Mouse (Mus musculus): ENCODE measurements around the gene Spata32. TPM values are rescaled to one million over a fixed set of nuclear protein-coding genes. Genes with fewer than 3 reads are reported as not detected.

Spata32 gene
- total RNA-seq, 2 experiments from 2014 or later: 1.6 to 2.0 TPM

GRCm38 (mm10) chr11:103181349-103181748 is 36.9 kb downstream of the Spata32 start:
- intact Hi-C loops (cut with DNase I): no loop called here
- DNase-seq (ENCODE audit: extremely low spot score in 1 of 2, low spot score in 2 of 2): no peak

DNA sequence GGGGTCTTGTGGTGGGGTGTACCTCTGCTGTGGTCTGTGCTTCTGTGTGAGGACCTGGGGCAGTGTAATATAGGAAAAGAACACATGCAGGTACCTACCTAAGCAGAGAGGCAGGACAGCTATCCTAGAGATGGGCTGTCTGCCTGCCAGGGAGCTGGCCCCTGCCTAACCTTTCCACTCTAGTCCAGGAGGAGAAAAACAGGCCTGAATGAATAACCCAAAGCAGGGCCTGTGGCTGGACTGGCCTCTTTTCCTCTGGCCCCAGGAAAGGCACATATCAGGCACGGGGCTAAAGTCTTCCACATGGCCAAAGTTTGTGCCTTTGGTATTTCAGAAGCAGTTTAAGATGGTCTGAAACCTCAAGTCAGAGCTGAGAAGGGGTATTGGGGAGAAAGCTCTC is 37.8 kb downstream of the Spata32 start:
- no peak for DNase-seq (ENCODE audit: extremely low spot score in 1 of 2, low spot score in 2 of 2)
- intact Hi-C loops (cut with DNase I): no loop called here

DNA sequence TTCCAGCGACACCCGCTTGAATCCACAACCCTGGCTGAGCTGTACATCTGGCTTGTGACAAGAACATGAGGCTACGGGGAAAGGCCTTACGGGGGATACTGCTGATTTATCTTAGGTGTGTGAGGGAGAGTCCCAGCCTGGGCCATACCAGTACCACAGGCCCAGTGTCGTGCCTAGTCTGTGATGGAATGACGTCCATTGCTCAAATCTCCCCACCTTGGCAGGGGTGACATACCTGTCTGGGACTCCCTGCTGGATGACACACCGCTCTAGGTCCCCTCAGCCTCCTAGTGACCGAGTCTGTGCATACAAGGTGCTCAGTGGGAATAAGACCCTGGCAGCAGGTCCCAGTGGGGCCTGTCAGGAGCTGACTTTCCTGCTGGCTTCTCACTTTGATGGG is 39.5 kb downstream of the Spata32 start:
- peak in 1 of 2 experiments; percentile 16 for DNase-seq (ENCODE audit: extremely low spot score in 1 of 2, low spot score in 2 of 2)
- intact Hi-C loops (cut with DNase I): no loop called here

GRCm38 (mm10) chr11:103177815-103178485 is 40.3 kb downstream of the Spata32 start:
- no peak for DNase-seq (ENCODE audit: extremely low spot score in 1 of 2, low spot score in 2 of 2)
- intact Hi-C loops (cut with DNase I): no loop called here

- no peak for DNase-seq (ENCODE audit: extremely low spot score in 1 of 2, low spot score in 2 of 2)
- intact Hi-C loops (cut with DNase I): no loop called here
These were observed 41.0 kb downstream of the Spata32 start for GRCm38 (mm10) chr11:103177216-103177615.

DNA sequence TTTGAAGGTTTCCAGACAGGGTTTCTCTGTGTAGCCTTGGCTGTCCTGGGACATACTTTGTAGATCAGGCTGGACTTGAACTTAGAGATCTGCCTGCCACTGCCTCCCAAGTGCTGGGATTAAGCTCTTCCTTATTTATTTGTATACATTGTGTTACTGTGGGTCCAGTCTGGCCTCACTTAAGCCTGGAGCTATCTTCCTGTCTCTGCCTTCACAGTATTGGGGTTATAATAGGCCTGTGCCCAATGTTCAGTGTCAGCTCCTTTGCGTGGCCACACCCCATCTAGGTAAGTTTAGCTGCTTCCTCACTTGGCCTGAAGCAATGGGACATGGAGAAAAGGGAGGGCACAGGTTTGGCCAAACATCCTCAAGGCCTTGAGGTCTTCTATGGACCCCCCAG is 41.7 kb downstream of the Spata32 start:
- intact Hi-C loops (cut with DNase I): no loop called here
- DNase-seq (ENCODE audit: extremely low spot score in 1 of 2, low spot score in 2 of 2): no peak

DNA sequence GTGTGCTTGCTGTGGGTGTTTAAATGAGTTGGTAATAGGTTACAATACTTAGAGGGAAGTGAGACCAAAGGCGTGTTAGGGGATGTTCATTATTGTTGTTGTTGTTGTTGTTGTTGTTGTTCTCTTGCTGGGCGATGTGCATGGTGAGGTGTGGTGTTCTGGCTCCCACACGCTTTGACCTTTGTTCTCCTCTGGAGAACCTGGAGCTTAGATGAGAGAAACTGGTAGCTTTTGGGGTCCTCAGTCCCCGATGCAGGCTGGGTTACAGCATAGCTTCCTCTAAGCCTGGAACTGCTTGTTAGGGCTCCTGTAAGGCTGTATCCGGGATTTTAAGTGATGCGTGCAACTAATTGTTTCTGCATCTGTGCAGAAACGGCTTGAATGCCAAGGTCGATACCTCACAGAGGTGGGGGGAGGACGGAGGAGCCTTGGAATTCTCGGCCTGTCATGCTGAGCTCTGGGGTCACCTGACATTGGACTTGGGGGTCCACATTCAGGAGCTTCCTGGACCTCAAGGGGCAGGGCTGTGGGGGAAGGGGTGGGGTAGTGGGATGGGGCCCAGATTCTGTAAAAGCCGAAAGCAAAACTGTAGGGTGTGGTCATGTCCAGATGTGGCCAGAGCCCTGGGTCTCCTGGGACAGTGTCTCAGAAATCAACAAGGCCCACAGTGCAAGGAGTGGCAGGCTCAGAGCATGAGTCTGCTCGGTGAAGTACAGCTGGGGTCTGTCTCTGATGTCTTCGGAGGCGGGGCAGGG is 42.4 kb downstream of the Spata32 start:
- DNase-seq (ENCODE audit: extremely low spot score in 1 of 2, low spot score in 2 of 2): no peak
- intact Hi-C loops (cut with DNase I): no loop called here

GRCm38 (mm10) chr11:103174891-103175391 is 43.3 kb downstream of the Spata32 start:
- peak in 1 of 2 experiments; percentile 53 for DNase-seq (ENCODE audit: extremely low spot score in 1 of 2, low spot score in 2 of 2)
- intact Hi-C loops (cut with DNase I): no loop called here

DNA sequence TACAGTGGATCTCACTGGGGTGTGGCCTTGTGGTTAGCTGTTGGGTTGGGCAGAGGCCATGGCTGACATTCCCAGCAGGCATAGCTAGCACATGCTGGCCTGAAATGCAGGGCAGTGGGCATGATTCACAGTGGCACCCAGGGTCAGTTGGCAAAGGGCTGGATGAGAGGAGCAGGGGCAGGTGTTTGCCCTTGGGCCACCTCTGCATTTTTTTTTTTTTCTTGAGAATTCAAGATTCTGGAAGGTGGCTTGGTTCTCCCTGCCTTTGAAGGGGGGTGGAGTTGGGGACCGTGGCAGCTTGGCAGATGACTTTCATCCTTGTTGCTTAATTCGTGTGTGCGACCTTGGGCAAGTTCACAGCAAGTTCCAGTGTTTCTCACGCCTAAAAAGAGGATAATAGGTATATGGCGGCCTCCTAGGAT is 43.8 kb downstream of the Spata32 start:
- intact Hi-C loops (cut with DNase I): no loop called here
- DNase-seq (ENCODE audit: extremely low spot score in 1 of 2, low spot score in 2 of 2): no peak

DNA sequence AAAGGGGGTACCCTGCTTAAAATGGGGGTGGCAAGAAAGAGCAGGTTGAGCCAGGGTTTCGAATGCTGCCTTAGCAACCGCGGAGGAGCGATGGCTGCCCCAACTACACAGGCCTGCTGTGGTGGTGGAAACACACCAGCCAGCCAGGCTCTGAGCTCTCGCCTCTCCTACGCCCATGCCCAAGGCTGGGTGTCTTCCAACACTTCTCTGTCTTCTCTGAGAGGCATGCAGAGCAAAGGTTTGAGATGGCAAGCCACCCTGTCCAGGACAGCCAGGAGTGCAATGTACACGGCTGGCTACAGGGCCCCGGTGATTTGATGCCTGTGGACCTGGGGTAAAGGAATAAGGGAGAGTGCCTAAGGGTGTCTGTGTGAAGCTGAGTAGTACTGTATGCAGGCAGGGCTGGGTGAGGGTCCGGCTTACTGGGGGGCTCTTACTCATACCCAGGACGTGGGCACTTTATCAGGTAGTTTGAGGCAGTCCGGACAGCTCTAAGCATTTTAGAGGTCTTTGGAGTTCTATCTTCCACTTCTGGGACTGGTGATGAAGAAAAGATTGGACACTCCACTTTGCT is 44.4 kb downstream of the Spata32 start:
- DNase-seq (ENCODE audit: extremely low spot score in 1 of 2, low spot score in 2 of 2): no peak
- intact Hi-C loops (cut with DNase I): no loop called here

DNA sequence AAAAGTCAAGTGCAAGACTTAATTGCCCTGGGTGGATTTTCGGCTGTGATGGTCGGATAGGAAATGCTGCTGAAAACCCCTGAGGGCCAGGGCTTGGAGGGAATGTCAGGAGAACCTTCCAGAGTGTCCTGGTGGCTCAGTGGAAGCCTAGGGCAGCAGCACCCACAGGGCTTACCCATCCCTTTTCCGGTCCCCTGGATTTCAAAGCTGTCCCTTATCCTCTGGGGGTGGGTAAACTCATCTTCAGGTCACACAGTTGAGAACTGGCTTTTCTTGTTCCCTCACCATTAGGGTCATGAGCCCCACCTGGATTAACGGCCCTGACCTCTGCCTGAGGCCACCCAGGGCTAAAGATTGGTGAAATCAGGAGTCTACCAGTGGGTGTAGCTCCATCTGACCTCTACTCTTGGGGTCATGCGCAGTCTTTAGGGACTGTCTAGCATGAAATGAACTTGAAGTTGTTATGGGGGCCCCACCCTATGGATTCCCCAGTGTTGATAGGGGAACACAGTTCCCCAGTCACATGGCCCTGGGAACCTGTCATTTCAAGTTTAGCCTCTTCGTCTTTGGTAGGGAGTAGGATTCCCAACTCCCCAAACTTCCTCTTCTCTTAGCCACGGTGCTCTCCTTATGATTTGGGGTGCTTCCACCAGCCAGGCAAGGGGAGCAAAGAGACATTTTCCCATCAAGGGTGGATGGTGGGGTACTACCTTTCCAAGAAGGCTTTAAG is 45.0 kb downstream of the Spata32 start:
- no peak for DNase-seq (ENCODE audit: extremely low spot score in 1 of 2, low spot score in 2 of 2)
- intact Hi-C loops (cut with DNase I): no loop called here

DNA sequence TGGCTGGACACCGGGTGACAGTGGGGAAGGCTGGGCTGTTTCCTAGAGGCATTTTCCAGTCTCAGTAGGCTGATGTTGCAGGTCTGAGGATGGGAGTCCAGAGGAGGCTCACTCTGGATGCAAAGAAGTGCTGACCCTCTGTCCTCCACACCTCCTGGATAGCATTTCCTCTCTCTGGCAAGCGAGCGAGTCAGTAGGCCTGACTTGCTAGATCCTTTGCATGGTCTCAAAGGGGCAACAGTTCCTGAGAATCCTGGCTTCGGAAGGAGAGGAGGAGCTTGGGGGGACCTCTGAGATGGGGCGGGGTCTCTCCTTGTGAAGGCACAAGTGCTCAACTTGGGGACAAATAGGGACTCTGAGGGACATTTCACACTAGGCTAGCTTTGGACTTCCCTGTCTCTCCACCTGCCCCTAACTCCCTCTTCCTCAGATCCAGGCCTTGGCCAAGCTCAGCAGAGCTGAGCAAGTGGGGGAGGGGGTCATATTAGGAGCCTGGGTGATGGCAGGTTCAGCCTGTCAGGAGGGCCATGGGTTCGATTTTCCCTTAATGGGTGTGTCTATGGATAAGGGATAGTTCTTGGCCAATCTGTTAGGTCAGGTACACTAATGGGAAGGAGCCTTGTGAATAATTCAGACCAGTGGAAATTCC is 45.7 kb downstream of the Spata32 start:
- intact Hi-C loops (cut with DNase I): no loop called here

GRCm38 (mm10) chr11:103171703-103172391 is 46.4 kb downstream of the Spata32 start:
- no peak for DNase-seq (ENCODE audit: extremely low spot score in 1 of 2, low spot score in 2 of 2)
- intact Hi-C loops (cut with DNase I): loop anchor here (2.0 kb wide), 1 partner anchor 153 kb away; no protein-coding TSS in a partner anchor

More for the DNA sequence above, 45.7 kb downstream of the Spata32 start:
- no peak for DNase-seq (ENCODE audit: extremely low spot score in 1 of 2, low spot score in 2 of 2)

- no peak for DNase-seq (ENCODE audit: extremely low spot score in 1 of 2, low spot score in 2 of 2)
- intact Hi-C loops (cut with DNase I): loop anchor here (2.0 kb wide), 1 partner anchor 154 kb away; no protein-coding TSS in a partner anchor
These were observed 47.0 kb downstream of the Spata32 start for GRCm38 (mm10) chr11:103171286-103171620.

- DNase-seq (ENCODE audit: extremely low spot score in 1 of 2, low spot score in 2 of 2): peak in 1 of 2 experiments; percentile 69
- intact Hi-C loops (cut with DNase I): loop anchor here (2.0 kb wide), 1 partner anchor 154 kb away; no protein-coding TSS in a partner anchor
These were observed 47.5 kb downstream of the Spata32 start, which contains the start of gene Fmnl1 for GRCm38 (mm10) chr11:103170494-103171285. Gene Fmnl1 (plus strand): TSS chr11:103171107.

- intact Hi-C loops (cut with DNase I): loop anchor here (2.0 kb wide), 1 partner anchor 155 kb away; no protein-coding TSS in a partner anchor
- no peak for DNase-seq (ENCODE audit: extremely low spot score in 1 of 2, low spot score in 2 of 2)
These were observed 48.1 kb downstream of the Spata32 start for GRCm38 (mm10) chr11:103170111-103170493.

- DNase-seq (ENCODE audit: extremely low spot score in 1 of 2, low spot score in 2 of 2): no peak
- intact Hi-C loops (cut with DNase I): loop anchor here (2.0 kb wide), 1 partner anchor 155 kb away; no protein-coding TSS in a partner anchor
These were observed 48.6 kb downstream of the Spata32 start for GRCm38 (mm10) chr11:103169664-103170063.
